Mouse (Mus musculus): Measurements from ENCODE around the gene Dhx9. TPM values are rescaled to one million over a fixed set of nuclear protein-coding genes. Genes with fewer than 3 reads are reported as not detected.

Dhx9 gene
- polyA plus RNA-seq, 1 experiment from 2014 or later, result 26.2 TPM

Other genes with a start within 250 kb of the Dhx9 start
- 28.1 and 29.2 TPM in 2 replicates for gene Lamc1, start 154.9 kb downstream of the Dhx9 start, polyA plus RNA-seq (2014; fragmentation: Nextera tagmentation; extraction: Ambion mirVana)
- gene Shcbp1l, start 62.5 kb downstream of the Dhx9 start, polyA plus RNA-seq (2014; fragmentation: Nextera tagmentation; extraction: Ambion mirVana), result 0.56 and 0.85 TPM in 2 replicates
- 15.8 and 16.8 TPM in 2 replicates for gene Npl, start 62.4 kb upstream of the Dhx9 start, polyA plus RNA-seq (2014; fragmentation: Nextera tagmentation; extraction: Ambion mirVana)
- gene Rgs8, start 165.4 kb upstream of the Dhx9 start, polyA plus RNA-seq (2014; fragmentation: Nextera tagmentation; extraction: Ambion mirVana), result 16.4 and 19.7 TPM in 2 replicates

All from hindbrain, embryonic 14.5 days (tissue).